Mouse (Mus musculus) spleen, embryonic (tissue): ENCODE measurements around the gene Gpr156.

ENCODE experiments used
- CTCF ChIA-PET: fragments of 350-600 bp; sonication (Branson Sonifier 250); formaldehyde crosslinking; loops from one replicate; lab custom pipeline; 2022; lab: Charles Lee

Gpr156 gene

GRCm38 (mm10) chr16:37916818-37917201 lies 514 bp downstream of the Gpr156 start:
- CTCF ChIA-PET = no interaction called here

- CTCF ChIA-PET = no interaction called here
Observed at GRCm38 (mm10) chr16:37919000-37919399, 2.7 kb downstream of the Gpr156 start.

- CTCF ChIA-PET = no interaction called here
Observed at GRCm38 (mm10) chr16:37920842-37921409, 4.6 kb downstream of the Gpr156 start.

GRCm38 (mm10) chr16:37926087-37926486 lies 9.8 kb downstream of the Gpr156 start:
- CTCF ChIA-PET = no interaction called here

DNA sequence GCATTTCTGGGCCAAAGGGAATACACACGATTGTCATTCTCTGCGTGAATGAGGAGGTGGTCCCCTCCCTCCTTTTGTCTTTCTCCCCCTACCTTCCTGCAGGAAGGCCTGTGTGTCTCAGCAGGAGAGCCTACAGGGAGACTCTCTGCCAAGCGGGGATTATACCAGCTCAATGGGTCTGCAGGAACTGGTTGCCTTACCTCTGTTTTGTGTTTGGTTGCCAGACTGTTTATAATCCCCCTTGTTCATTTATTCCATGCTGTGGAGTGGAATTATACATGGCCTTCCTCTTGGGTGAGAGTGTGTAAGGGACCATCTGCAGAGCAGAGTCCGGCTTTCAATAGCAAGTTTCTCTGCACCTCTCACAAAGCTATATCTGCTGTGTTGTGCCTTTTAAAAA lies 10.8 kb downstream of the Gpr156 start:
- CTCF ChIA-PET = no interaction called here

GRCm38 (mm10) chr16:37929006-37929405 lies 12.7 kb downstream of the Gpr156 start:
- CTCF ChIA-PET = no interaction called here

DNA sequence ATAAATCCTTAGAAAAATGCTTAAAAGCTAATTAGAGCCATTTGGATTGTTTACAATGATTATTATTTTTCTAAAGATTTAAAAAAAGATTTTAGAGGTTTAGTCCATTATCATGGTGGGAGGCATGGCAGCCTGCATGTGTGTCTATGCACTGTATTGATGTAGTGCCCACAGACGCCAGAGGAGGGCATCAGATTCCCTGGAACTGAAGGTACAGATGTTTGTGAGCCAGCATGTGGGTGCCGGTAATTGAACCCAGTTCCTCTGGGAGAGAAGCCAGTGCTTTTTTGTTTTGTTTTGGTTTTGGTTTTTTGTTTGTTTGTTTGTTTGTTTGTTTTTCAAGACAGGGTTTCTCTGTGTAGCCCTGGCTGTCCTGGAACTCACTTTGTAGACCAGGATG lies 13.3 kb downstream of the Gpr156 start:
- CTCF ChIA-PET = no interaction called here

DNA sequence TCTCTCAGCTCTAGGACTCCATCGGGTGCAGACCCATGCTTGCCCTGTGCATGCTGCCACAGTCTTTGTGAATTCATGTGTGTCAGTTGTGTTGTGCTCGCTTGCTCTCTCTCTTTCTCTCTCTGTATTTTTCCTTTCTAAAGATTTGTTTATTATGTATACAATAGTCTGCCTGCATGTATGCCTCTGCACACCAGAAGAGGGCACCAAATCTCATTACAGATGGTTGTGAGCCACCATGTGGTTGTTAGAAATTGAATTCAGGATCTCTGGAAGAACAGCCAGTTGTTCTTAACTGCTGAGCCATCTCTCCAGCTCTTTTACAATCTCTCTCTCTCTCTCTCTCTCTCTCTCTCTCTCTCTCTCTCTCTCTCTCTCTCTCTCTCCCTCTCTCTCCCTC lies 18.6 kb downstream of the Gpr156 start:
- CTCF ChIA-PET = no interaction called here

DNA sequence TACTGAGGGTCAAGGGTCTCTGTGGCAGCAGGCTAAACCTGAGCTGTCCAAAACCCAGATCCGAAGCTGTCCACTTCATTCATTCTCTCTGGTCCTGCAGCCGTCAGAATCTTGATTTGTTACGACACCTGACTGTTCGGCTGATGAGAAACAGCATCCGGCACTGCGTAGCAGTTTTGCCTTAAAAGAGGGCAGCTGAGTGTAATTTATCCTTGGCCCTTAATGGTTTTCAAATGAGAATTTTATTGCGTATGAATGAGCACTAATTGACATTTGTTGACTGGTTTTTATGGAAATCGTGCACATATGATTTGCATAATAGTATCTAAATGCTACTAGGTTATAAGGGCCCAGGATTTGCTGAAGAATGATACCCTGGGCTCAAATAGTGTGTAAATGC lies 21.0 kb downstream of the Gpr156 start:
- CTCF ChIA-PET = no interaction called here

DNA sequence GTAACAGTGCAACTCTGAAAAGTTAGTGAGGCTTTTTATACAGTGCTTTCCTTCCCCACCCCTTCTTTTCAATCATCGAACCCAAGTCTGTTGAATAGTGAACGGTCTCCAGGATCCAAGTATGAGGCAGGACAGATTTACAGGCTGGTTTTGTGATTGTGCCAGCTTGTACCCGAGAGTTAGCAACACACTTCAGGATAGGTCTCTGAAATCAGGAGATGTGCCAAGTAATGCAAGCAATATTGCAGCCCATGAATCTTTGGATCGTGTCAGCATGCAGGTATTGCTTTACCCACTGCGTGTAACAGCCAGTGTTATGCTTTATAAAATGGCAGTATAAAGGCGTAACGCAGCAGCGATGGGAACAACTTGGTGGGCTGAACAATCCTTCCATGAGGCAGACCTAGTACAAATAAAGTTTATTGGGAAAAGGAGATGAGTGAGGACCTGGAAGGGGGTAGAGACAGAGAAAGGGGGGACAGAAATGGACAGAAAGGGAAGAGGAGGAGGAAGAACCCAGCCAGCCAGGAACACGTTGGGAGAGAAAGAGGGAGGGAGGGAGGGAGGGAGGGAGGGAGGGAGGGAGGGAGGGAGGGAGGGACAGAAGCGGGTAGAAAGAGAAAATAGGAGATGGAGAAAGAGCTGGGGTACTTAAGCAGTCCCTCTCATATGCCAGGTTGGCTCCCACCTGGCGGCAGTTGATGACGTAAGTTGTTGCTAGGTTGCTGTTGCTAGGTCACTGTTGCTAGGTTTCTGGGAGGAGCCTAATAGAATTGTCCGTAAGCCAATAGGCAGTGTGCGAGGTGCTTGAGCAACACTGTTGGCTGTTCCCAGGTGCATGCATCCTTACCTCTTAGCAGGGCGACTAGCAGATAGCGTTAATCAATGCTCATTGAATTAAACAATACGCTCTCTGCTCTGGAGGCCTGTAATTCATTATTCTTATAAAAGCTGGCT lies 22.1 kb downstream of the Gpr156 start:
- CTCF ChIA-PET = no interaction called here

- CTCF ChIA-PET = no interaction called here
Observed at GRCm38 (mm10) chr16:37939082-37939863, 23.0 kb downstream of the Gpr156 start.

DNA sequence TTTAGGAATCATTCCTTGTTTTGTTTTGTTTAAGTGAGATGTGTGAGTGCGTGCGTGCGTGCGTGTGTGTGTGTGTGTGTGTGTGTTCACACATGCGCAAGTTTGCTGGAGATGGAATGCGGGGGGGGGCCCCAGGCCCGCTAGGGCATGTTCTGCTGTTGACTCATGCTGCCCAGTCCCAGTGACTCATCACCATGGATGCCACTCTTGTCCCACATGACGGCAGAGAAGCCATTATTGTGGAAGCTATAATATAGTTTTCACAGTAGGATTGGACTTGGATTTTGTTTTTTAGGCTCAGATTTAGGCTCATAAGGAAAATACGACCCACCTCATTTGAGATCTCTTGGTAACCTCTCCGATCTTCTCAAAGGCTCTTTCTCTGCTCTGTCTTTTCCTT lies 24.0 kb downstream of the Gpr156 start:
- CTCF ChIA-PET = no interaction called here

DNA sequence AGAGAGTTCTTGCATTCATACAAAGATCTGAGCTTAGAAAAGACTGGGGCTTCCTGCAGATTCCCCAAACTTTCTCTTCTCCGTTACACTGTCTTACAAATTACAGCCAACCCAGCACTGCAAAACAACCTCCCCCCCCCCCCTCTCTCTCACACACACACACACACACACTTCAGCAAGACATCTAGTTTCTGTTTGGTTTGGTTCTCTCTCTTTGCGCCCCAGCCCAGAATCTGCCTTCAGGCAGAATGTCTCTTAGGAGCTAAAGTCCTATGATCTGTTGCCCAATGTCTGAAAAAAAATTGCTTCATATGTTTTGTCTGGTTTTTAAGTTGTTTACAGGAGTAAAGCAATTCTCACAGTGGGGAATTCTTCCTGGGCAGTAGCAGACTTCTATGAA lies 27.4 kb downstream of the Gpr156 start:
- CTCF ChIA-PET = no interaction called here

GRCm38 (mm10) chr16:37945031-37945796 lies 28.9 kb downstream of the Gpr156 start:
- CTCF ChIA-PET = no interaction called here

- CTCF ChIA-PET = interaction anchor here (0.6 kb wide), 1 partner anchor 132 kb away, joined by 12 read pairs; no protein-coding TSS in a partner anchor
Observed at GRCm38 (mm10) chr16:37947160-37947559, 30.9 kb downstream of the Gpr156 start.

DNA sequence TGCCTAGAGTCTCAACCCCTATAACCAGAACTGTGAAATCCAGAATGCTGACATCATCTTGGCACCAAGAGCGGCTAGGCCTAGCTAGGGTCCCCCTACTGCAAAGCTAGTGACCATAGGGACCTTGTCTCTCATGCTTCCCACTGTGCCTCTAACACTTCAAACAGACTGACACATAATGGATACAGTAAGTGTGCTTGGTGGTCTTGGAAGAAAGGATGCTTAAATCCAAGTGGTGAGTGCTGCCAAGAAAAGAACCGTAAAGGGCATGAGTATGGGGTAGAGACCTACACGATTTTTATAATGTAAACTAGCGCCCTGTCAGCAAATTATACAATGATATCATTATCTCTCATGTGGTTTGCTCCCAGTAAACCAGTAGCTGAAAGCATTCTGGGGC lies 32.1 kb downstream of the Gpr156 start:
- CTCF ChIA-PET = interaction anchor here (0.6 kb wide), 1 partner anchor 138 kb away, joined by 6 read pairs; no protein-coding TSS in a partner anchor

DNA sequence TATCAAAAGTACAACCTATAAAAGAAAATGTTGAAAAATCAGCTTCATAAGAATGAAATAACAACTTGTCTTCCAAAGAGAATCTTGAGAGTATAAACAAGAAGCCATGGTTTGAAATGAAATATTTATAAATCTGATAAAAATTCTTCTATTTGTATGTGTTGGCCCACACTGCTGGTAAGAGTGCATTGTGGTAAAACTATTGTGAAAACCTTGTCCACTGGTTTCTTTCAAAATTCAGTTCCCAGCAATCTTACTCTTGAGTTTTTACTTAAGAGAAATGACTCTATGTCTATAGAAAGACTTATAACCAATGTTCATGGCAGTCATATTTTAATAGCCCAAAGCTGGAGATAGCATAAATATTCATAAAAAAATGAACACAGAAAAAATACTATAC lies 34.9 kb downstream of the Gpr156 start:
- CTCF ChIA-PET = no interaction called here

DNA sequence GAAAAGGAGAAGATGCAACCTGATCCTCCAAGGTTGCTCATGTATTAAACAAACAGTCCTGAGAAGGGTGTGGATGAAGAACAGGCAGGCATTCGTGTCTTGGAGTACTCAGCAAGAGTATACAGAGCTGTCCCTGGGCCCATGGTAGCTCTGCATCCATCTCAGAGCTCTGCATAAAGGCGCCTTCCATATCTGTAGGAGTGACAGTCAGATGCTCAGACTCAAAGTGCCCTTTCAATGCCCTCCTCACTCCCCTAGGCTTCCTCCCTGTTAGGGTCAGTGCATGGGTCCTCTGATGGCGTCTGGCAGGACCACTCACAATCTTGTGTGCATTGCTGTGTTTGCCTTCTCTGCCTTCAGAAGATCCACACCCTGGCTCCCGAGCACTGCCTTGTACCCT lies 36.9 kb downstream of the Gpr156 start:
- CTCF ChIA-PET = no interaction called here

- CTCF ChIA-PET = no interaction called here
Observed at GRCm38 (mm10) chr16:37953991-37954942, 38.0 kb downstream of the Gpr156 start.

DNA sequence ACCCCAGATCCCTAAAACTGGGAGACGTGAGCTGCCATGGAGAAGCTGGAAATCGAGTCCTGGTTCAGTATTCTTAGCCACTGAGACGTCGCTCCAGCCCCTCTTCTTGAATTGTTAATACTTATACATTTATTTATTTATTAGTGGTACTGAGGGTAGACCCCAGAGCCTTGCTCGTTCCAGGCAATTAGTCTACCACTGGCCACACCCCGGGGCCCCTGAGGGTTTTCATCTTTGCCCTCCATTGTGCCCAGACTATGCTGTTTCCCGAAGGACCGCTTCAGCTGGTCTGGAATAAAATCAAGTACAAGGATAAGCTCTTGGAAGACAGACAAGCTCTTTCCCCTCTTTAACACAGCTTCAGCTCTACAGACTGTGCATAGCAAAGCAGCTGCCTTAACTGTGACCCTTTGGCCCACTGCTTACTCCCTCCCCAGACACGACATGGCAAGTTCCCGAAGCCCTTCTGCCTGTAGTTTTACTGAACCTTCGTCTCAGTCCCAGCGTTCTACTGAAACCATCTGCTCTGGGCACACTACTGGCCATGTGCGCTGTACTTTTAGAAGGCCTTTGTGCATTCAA lies 39.1 kb downstream of the Gpr156 start:
- CTCF ChIA-PET = no interaction called here
